Mouse (Mus musculus) intestine, embryonic 15.5 days (tissue): Measurements from ENCODE around the gene Spata6. TPM values are rescaled to one million over a fixed set of nuclear protein-coding genes. Genes with fewer than 3 reads are reported as not detected.

Experiments used
- ATAC-seq: fragments of 200-750 bp; cut with Nextera tagmentation; 2 replicates; pipeline ENCODE4 v1.8.0; 2017; ENCODE audit warnings: moderate TSS enrichment, moderate library complexity
- H3K27ac ChIP-seq: fragments of 300-500 bp; sonication (generic); 2 replicates; pipeline ENCODE4 v1.5.1; 2015; ENCODE audit warnings: mild to moderate bottlenecking, inconsistent platforms
- H3K27me3 ChIP-seq: fragments of 300-500 bp; sonication (generic); replicated peaks from 2 replicates; pipeline ENCODE4 v1.6.1; 2015; ENCODE audit warnings: inconsistent platforms
- H3K36me3 ChIP-seq: fragments of 300-500 bp; sonication (generic); 2 replicates; pipeline ENCODE4 v1.6.1; 2015; ENCODE audit warnings: inconsistent platforms
- H3K4me1 ChIP-seq: fragments of 300-500 bp; sonication (generic); replicated peaks from 2 replicates; pipeline ENCODE4 v1.6.1; 2015; ENCODE audit warnings: inconsistent platforms
- H3K4me2 ChIP-seq: fragments of 300-500 bp; sonication (generic); replicated peaks from 2 replicates; pipeline ENCODE4 v1.6.1; 2015; ENCODE audit warnings: mild to moderate bottlenecking, inconsistent platforms
- H3K4me3 ChIP-seq: fragments of 300-500 bp; sonication (generic); replicated peaks from 2 replicates; pipeline ENCODE4 v1.5.1; 2015; ENCODE audit warnings: inconsistent platforms
- H3K9ac ChIP-seq: fragments of 300-500 bp; sonication (generic); 2 replicates; pipeline ENCODE4 v1.6.1; 2015; ENCODE audit warnings: inconsistent platforms
- H3K9me3 ChIP-seq: fragments of 300-500 bp; sonication (generic); 2 replicates; pipeline ENCODE4 v1.6.1; 2016; ENCODE audit warnings: inconsistent platforms
- WGBS: fragments of 180-500 bp; shearing (Covaris S2); methylation state at CpG from one replicate; pipeline ENCODE4 v1.1.7; 2015; 5-methylcytosine and 5-hydroxymethylcytosine counted together
- polyA plus RNA-seq: library from polyadenylated mRNA; unstranded; fragments of >200 nt; fragmentation: Nextera tagmentation; extraction: Ambion mirVana; gene quantifications from 2 replicates; pipeline ENCODE4 v1.2.1, GENCODE M21; 2015

The Spata6 gene
- 16.5 and 16.8 TPM in 2 replicates for polyA plus RNA-seq

DNA sequence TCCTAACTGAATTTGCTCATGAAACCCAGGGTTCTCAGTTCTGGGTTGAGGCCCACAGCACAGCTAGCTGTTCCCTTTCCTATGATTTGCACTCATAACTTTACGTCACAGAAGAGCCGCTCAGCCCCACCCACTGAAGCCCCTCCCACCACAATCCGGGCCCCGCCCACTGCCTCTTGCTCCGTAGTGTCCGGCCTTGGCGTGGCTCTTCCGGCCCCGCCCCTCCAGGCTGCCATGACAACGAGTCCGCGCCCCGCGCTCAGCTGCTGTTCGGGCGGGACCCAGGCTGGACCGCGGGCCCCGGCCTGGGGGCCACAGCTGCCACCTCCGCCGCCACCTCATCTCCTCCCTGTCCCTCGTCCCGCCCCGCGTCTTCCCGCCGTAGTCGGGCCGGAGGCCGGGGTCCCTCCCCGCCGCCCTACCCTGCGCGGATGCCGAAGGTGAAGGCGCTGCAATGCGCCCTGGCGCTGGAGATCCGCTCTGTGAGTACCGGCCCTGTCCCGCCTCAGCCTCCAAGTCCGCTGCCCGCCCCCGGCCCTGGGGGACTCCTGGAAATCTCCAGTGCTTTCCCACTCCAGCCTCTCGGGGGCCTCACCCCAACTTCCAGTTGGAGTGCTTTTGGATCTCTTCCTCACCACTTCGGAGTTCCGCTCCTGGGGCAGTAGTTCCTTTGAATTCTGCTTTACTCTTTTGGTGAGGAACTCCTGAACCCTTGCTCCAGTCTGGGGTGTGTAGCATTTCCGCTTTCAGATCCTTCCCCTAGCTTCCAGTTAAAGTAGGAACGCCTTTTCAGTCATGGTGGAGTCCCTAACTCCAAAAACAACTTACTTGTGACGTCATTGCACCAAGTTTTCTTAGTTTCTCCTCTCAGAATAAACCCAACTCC lies at the start of gene Spata6:
Spata6 (plus strand) TSS at position 209 of the 886 bp plus-strand sequence.
- Histone ChIP-seq H3K36me3 (no peaks in the 10 kb centered on the region), H3K4me2 (peak within 1 kb of the TSS; percentile 77), H3K27me3 (no peaks in the 10 kb centered on the region), H3K4me1 (0 out of 2 replicates have a peak, but pooled peaks cover 3% of the 10 kb centered on the region), H3K9ac (peak within 1 kb of the TSS; percentile 75), H3K9me3 (no peaks in the 10 kb centered on the region), H3K4me3 (peak within 1 kb of the TSS; percentile 83), H3K27ac (peak within 1 kb of the TSS; percentile 82)
- peak; percentile 99 for ATAC-seq
- WGBS, result 2% methylated on average over 50 of the region's 50 CpGs

DNA sequence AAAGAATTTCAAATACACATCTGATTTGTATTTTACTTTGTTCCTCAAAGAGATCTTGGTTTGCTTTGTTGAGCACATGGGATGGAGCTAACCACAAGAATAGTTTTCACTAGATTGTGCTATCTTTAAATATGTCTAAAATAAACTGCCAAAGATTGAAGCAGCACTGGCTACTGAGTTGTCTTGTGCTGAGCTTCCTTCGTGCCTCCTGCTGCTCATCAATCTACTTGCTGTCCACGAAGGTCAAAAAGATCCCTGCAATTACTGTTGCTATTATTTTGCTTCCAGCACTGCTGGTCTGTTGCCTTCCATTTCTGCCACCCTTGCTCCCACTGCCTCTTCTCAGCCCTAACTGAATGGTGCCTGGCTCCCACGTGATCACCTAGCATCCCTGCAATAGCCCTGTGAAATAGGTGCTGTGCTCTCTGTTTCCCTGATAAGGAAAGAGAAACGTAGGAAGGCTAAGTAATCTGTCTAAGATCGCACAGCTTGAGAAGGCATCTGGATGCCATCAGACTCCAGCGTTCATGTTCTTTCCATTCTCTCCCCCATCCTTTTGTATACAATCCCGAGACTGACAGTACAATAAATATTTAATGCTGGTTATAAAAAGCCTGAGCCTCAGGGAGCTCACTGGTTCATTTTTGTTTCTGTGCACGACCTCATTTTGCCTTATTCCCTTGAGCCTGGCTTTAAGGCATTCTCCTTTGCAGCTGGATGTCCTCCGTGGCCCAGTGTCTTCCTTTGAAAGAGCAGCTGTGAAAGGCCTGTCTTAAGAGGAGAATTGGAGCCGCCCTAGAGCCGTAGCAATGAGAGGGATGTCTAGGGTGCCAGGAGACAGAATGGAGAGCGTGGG lies 49.0 kb upstream of the Spata6 start:
- Histone ChIP-seq H3K4me3 (no peak overlapping the region), H3K4me1 (0 out of 2 replicates have a peak, but pooled peaks cover 7% of the 10 kb centered on the region), H3K27ac (peak overlapping the region; percentile 76), H3K36me3 (no peaks in the 10 kb centered on the region), H3K27me3 (no peaks in the 10 kb centered on the region), H3K4me2 (no peak overlapping the region; the same call in 1 of the 2 replicates), H3K9ac (no peak overlapping the region), H3K9me3 (no peaks in the 10 kb centered on the region)
- peak; percentile 83 for ATAC-seq
- WGBS, result 14% methylated on average over 12 of the region's 12 CpGs

DNA sequence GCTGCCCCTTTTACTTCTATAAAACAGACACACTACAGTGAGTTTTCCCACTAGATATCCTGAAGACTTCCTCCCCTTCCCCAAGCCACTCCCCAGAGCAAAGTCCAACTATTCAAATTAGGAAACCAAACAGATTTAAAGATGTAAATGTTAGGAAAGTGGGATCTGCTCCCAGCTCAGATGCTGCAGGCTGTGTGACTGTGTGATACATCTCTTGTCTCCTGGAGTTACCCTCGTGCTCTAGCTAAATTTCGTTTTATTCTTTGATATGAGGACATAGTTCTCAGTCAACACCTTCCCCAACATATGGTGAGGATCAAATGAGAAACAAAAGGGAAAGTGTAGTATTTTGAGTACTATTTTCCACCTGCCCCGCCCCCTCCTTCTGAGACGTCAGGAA lies 48.3 kb upstream of the Spata6 start:
- no peak overlapping the region for H3K9ac ChIP-seq
- no peak overlapping the region; the same call in 1 of the 2 replicates for H3K4me2 ChIP-seq
- H3K36me3 ChIP-seq, result no peaks in the 10 kb centered on the region
- no peak overlapping the region for H3K4me3 ChIP-seq
- no peaks in the 10 kb centered on the region for H3K27me3 ChIP-seq
- no peak; the same call in 1 of the 2 replicates for ATAC-seq
- 0 out of 2 replicates have a peak, but pooled peaks cover 7% of the 10 kb centered on the region for H3K4me1 ChIP-seq
- H3K27ac ChIP-seq, result peak overlapping the region; percentile 76
- H3K9me3 ChIP-seq, result no peaks in the 10 kb centered on the region
- 34% methylated on average over 4 of the region's 4 CpGs for WGBS

DNA sequence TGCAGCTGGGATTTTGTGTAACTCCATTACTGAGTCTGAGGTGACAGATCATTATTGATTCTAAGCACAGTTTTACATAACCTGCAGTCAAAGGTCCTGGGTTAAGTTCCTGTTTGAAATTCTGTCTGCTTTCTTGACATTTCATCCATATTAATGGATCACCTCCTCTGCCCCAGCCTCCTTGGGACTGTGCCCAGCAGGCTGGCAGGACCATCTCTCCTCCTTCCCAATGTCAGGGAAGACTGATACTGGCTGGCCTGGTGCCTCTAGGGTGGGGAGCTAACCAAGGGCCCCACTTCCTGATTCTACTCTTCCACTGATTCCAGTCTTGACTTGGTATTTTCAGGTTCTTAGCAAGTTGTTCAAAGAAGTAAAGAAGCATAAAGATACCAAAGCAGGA lies 45.9 kb upstream of the Spata6 start:
- no peak overlapping the region for H3K9ac ChIP-seq
- no peaks in the 10 kb centered on the region for H3K9me3 ChIP-seq
- no peak overlapping the region for H3K4me2 ChIP-seq
- no peak for ATAC-seq
- no peak overlapping the region for H3K27ac ChIP-seq
- H3K27me3 ChIP-seq, result no peaks in the 10 kb centered on the region
- no peaks in the 10 kb centered on the region for H3K36me3 ChIP-seq
- no peak overlapping the region for H3K4me3 ChIP-seq
- 0 out of 2 replicates have a peak, but pooled peaks cover 7% of the 10 kb centered on the region for H3K4me1 ChIP-seq

DNA sequence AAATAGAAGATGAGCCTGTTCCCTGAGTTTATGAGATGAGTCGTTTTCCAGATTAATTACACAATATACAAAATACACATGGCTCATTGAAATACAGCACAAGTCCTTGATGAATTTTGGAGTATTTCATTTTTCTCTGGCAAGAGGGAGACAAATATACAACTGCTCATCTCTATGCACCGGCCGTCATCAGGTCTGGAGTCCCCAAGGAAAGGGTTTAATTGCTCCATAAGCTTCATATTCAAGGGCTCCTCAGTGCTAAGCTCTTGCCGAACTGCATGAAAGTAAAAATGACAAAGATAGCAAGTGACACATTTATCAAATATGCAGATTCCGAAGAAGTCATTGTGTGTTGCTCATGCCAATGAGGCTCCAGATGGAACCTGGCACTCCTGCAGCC lies 37.9 kb upstream of the Spata6 start:
- Histone ChIP-seq H3K9ac (no peak overlapping the region), H3K27ac (no peak overlapping the region), H3K4me1 (0 out of 2 replicates have a peak, but pooled peaks cover 1% of the 10 kb centered on the region), H3K4me3 (no peak overlapping the region), H3K36me3 (no peaks in the 10 kb centered on the region), H3K4me2 (no peak overlapping the region), H3K9me3 (no peaks in the 10 kb centered on the region), H3K27me3 (no peaks in the 10 kb centered on the region)
- 85% methylated on average over 5 of the region's 5 CpGs for WGBS
- no peak for ATAC-seq

DNA sequence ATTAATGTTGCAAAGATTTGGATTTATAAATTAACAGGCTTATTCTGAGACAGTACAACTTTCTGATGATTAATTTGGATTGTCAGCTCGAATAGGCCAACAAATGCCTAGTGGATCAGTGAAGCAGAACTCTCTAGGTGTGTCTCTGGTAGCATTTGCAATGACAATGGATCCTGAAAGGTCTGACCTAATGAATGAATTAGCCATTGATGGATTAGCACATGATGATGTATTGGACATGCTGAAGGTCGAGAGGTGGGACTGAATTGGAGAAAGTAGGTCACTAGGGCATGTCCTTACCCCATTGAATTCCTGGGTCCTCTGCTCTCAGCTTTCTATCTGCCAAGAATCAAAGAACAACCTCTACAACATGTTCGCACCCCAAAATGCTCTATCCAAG lies 37.0 kb upstream of the Spata6 start:
- Histone ChIP-seq H3K9ac (no peak overlapping the region), H3K36me3 (no peaks in the 10 kb centered on the region), H3K27ac (no peak overlapping the region), H3K4me1 (0 out of 2 replicates have a peak, but pooled peaks cover 5% of the 10 kb centered on the region), H3K4me2 (no peak overlapping the region), H3K9me3 (no peaks in the 10 kb centered on the region), H3K27me3 (no peaks in the 10 kb centered on the region), H3K4me3 (no peak overlapping the region)
- no peak for ATAC-seq
- 84% methylated on average over 3 of the region's 3 CpGs for WGBS

DNA sequence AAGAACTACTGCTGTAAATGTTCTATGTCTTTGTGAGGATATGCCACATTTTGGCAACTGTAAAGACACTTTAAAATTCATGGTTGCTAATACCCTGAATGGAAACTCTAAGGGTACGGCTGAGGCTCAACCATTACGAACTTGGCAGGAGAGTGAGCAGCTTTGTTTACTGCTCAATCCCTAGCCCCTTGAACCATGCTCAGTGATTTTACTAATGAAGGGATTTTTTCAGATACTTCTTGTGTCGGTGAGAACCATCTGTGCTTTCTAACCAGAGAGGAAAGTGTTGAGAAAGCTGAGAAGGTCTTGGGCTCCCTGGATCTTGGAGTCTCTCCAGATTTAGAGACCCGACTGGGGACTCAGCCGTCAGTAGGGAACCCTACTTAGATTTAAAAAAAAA lies 35.9 kb upstream of the Spata6 start:
- no peak overlapping the region for H3K9ac ChIP-seq
- H3K4me1 ChIP-seq, result 0 out of 2 replicates have a peak, but pooled peaks cover 5% of the 10 kb centered on the region
- no peak overlapping the region for H3K4me2 ChIP-seq
- no peak overlapping the region for H3K4me3 ChIP-seq
- no peak for ATAC-seq
- 56% methylated on average over 5 of the region's 5 CpGs for WGBS
- no peak overlapping the region for H3K27ac ChIP-seq
- no peaks in the 10 kb centered on the region for H3K27me3 ChIP-seq
- H3K9me3 ChIP-seq, result no peaks in the 10 kb centered on the region
- no peaks in the 10 kb centered on the region for H3K36me3 ChIP-seq

DNA sequence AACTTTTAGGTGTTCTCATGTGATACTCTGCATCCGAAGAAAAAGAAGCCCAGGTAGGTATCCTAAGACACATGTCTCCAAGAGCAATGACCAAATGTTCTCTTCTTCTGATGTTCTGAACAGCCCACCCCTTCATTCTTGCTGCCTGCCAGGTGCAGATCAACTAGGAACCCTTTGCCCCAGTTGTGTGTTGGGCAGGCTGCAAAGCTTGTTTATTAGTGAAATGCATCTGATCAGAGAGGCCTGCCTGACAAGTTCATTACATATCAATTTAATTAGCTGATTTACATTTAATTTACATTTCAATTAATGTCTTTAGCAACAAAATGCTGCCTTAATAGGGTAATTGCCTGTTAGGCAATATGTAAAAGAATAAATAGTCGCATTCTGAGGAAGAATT lies 33.8 kb upstream of the Spata6 start:
- H3K27me3 ChIP-seq, result no peaks in the 10 kb centered on the region
- no peak overlapping the region for H3K4me3 ChIP-seq
- H3K27ac ChIP-seq, result no peak overlapping the region
- no peaks in the 10 kb centered on the region for H3K36me3 ChIP-seq
- no peak overlapping the region for H3K4me2 ChIP-seq
- H3K9me3 ChIP-seq, result no peaks in the 10 kb centered on the region
- 82% methylated on average over 2 of the region's 2 CpGs for WGBS
- ATAC-seq, result no peak
- H3K9ac ChIP-seq, result no peak overlapping the region
- H3K4me1 ChIP-seq, result 0 out of 2 replicates have a peak, but pooled peaks cover 7% of the 10 kb centered on the region

DNA sequence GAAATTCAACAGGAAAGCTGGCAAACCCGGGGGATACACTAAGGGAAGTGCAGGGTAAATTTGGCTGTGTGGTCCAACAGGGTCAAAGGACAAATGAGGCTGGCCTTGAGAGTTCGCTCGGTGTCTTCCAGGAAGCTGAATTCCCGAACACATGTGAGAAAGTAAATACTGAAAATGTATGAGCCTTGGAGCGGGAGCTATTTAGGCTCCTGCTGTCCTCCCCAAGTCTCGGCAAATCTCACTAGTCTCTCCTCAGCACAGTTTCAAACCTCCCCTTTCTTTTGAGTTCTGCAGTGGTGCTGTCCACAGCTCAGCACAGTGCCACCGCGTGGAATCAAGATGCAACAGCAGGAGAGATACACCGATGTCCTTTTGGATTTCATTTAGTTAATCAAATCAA lies 32.8 kb upstream of the Spata6 start:
- Histone ChIP-seq H3K4me3 (peak overlapping the region; percentile 18; the same call in 1 of the 2 replicates), H3K27ac (no peak overlapping the region), H3K4me2 (peak overlapping the region; percentile 45), H3K27me3 (no peaks in the 10 kb centered on the region), H3K9me3 (no peaks in the 10 kb centered on the region), H3K36me3 (no peaks in the 10 kb centered on the region), H3K4me1 (0 out of 2 replicates have a peak, but pooled peaks cover 9% of the 10 kb centered on the region), H3K9ac (no peak overlapping the region)
- ATAC-seq, result peak; percentile 78
- WGBS, result 5% methylated on average over 9 of the region's 9 CpGs

DNA sequence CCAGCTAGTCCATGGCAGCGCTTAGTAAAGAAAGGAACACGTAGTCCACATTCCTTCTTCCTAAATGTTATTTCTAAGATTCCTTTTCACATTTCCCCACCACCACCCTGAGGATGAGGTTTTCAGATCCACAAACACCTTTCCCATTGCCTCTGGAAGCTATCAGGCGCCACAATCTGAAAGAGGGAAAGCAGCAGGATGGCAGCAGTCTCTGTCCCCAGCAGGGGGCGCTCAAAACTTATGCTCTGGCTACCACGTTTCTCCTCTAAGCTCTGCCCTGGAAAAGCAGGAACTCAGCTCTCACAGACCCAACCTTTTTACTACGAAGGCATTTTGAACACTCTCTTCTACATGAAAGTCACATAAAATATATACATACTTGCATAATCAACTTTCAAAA lies 32.2 kb upstream of the Spata6 start:
- Histone ChIP-seq H3K4me1 (0 out of 2 replicates have a peak, but pooled peaks cover 9% of the 10 kb centered on the region), H3K36me3 (no peaks in the 10 kb centered on the region), H3K9me3 (no peaks in the 10 kb centered on the region), H3K27me3 (no peaks in the 10 kb centered on the region), H3K4me3 (0 out of 2 replicates have a peak overlapping the region, but pooled peaks have one; percentile 12), H3K4me2 (peak overlapping the region; percentile 54), H3K9ac (no peak overlapping the region), H3K27ac (no peak overlapping the region)
- ATAC-seq, result peak; percentile 80
- 15% methylated on average over 6 of the region's 6 CpGs for WGBS

DNA sequence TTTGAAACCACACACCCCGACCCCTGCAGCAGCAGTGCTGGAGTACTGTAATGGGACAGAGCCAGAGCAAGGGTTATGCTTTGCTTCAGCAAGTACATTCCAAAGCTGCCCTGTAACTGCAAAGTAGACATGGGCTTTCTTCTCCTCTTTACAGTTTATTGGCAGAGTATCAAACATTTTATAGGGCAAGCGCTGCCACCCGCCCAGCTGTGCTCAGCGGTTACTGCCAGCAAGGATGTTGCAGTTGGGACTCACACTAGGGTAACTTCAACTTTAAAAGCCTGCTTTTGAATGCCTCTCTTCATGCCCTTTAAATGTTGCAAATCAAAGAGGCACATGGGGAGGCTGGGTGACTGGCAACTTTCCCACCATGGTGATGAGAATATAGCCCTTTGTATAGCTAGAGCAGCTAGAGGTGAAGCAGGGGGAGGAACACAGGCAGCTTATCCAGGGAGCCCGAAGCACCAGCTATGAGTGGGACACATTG lies 28.7 kb upstream of the Spata6 start:
- no peak overlapping the region for H3K9ac ChIP-seq
- peak; percentile 38; the same call in 1 of the 2 replicates for ATAC-seq
- H3K27me3 ChIP-seq, result no peaks in the 10 kb centered on the region
- H3K4me2 ChIP-seq, result no peak overlapping the region
- H3K27ac ChIP-seq, result no peak overlapping the region
- H3K4me3 ChIP-seq, result no peak overlapping the region
- 57% methylated on average over 5 of the region's 5 CpGs for WGBS
- H3K4me1 ChIP-seq, result 0 out of 2 replicates have a peak, but pooled peaks cover 9% of the 10 kb centered on the region
- no peaks in the 10 kb centered on the region for H3K36me3 ChIP-seq
- H3K9me3 ChIP-seq, result no peaks in the 10 kb centered on the region

DNA sequence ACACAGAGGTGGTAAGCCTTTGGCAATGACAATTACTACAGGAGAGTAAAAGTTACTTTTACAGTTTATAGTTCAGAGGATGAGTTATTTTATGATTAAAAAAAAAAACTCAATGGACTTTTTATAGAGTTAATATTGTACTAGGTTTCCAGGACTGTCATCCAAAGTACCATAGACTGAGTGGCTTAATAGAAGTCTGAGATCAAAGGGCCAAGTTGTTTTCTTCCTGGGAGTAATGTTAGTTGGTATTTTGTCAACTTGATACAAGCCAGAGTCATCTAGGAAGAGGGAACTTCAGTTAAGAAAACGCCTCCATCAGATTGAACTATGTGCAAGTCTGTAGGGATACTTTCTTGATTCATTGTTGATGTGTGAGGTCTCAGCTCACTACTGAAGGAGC lies 18.4 kb upstream of the Spata6 start:
- Histone ChIP-seq H3K4me3 (no peak overlapping the region), H3K4me1 (no peaks in the 10 kb centered on the region), H3K27me3 (no peaks in the 10 kb centered on the region), H3K9ac (no peak overlapping the region), H3K4me2 (no peak overlapping the region), H3K36me3 (no peaks in the 10 kb centered on the region), H3K27ac (no peak overlapping the region), H3K9me3 (no peaks in the 10 kb centered on the region)
- ATAC-seq, result no peak
- 46% methylated on average over 1 of the region's 1 CpGs for WGBS
